Mouse (Mus musculus) limb, embryonic 11.5 days (tissue): Measurements from ENCODE around the gene Angptl4. TPM values are rescaled to one million over a fixed set of nuclear protein-coding genes. Genes with fewer than 3 reads are reported as not detected.

ENCODE experiments used
- ATAC-seq: fragments of 200-750 bp; cut with Nextera tagmentation; 2 replicates; pipeline ENCODE4 v1.8.0; 2017; ENCODE audit warnings: low read depth; ENCODE audit not compliant: insufficient number of reproducible peaks, low FRiP score, low TSS enrichment
- DNase-seq: peaks from one replicate; pipeline ENCODE4 v3.0.0-alpha.2; 2015; ENCODE audit warnings: low spot score
- H3K27ac ChIP-seq: fragments of 300-500 bp; sonication (generic); replicated peaks from 2 replicates; pipeline ENCODE4 v1.5.1; 2014; ENCODE audit warnings: low read depth, mild to moderate bottlenecking, low read length
- H3K27me3 ChIP-seq: fragments of 300-500 bp; sonication (generic); 2 replicates; pipeline ENCODE4 v1.6.1; 2014; ENCODE audit warnings: mild to moderate bottlenecking, low read length, mixed read lengths; ENCODE audit not compliant: control insufficient read depth, insufficient read depth
- H3K36me3 ChIP-seq: fragments of 300-500 bp; sonication (generic); 2 replicates; pipeline ENCODE4 v1.6.1; 2014; ENCODE audit warnings: mild to moderate bottlenecking, low read length, moderate library complexity, mixed read lengths; ENCODE audit not compliant: control insufficient read depth, insufficient read depth
- H3K4me1 ChIP-seq: fragments of 300-500 bp; sonication (generic); 2 replicates; pipeline ENCODE4 v1.6.1; 2014; ENCODE audit warnings: low read length, mixed read lengths; ENCODE audit not compliant: control insufficient read depth, insufficient read depth
- H3K4me2 ChIP-seq: fragments of 300-500 bp; sonication (generic); 2 replicates; pipeline ENCODE4 v1.6.1; 2014; ENCODE audit warnings: low read depth, mild to moderate bottlenecking, moderate library complexity; ENCODE audit not compliant: severe bottlenecking
- H3K4me3 ChIP-seq: fragments of 300-500 bp; sonication (generic); 2 replicates; pipeline ENCODE4 v1.5.1; 2014; ENCODE audit warnings: low read depth, low read length
- H3K9ac ChIP-seq: fragments of 300-500 bp; sonication (generic); 2 replicates; pipeline ENCODE4 v1.6.1; 2014; ENCODE audit warnings: mild to moderate bottlenecking, low read length
- H3K9me3 ChIP-seq: fragments of 300-500 bp; sonication (generic); 2 replicates; pipeline ENCODE4 v1.6.1; 2016; ENCODE audit warnings: low read length; ENCODE audit not compliant: control insufficient read depth
- WGBS: fragments of 180-500 bp; shearing (Covaris S2); extraction: QIAGEN DNeasy Blood & Tissue Kit; methylation state at CpG from one replicate; pipeline ENCODE4 v1.1.7; 2014; 5-methylcytosine and 5-hydroxymethylcytosine counted together
- polyA plus RNA-seq: library from polyadenylated mRNA; unstranded; fragments of >200 nt; fragmentation: Nextera tagmentation; extraction: Ambion mirVana; gene quantifications from 2 replicates; pipeline ENCODE4 v1.2.1, GENCODE M21; 2014

Gene Angptl4
- polyA plus RNA-seq, 1 experiment from 2014 or later = 43.6 TPM

DNA sequence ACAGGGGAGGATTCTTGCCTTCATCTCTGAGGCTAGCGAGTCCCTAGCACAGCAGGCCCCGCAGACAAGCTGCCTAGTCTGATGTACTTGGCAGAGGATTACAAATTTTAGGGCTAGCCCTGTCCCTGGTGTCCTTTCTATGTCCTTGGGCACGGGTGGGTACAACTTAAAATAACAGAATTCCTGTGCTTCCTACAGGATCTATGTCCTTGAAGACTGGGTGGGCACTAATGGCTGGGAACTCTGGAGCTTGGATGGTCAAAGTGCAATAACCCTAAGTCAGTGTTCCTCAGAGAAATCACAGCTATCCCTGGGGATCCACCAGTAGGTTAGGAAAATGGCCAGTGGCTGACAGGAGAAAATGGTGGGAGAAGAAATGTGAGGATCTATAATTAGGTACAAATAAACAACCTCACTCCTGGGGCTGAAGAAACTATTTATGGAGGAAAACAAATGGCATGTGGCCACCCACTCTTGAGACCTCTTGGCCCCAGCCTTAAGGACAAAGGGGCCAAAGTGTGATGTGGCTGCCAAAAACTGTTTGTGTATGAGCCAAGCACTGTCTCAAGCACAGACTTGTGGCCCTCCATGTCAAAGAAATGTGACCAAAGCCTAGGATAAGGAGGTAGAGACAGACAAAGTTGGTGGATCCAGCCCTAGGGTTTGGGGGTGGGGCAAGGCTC, 25.4 kb downstream of the Angptl4 start:
- no peak for ATAC-seq
- Histone ChIP-seq H3K4me2 (no peak overlapping the region), H3K27ac (no peak overlapping the region), H3K4me3 (no peak overlapping the region), H3K9me3 (no peaks in the 10 kb centered on the region), H3K27me3 (no peaks in the 10 kb centered on the region), H3K36me3 (peaks cover 3% of the 10 kb centered on the region; the same call in 1 of the 2 replicates), H3K9ac (no peak overlapping the region), H3K4me1 (peaks cover 13% of the 10 kb centered on the region)
- DNase-seq = no peak
- 87% methylated on average over 3 of the region's 3 CpGs for WGBS

DNA sequence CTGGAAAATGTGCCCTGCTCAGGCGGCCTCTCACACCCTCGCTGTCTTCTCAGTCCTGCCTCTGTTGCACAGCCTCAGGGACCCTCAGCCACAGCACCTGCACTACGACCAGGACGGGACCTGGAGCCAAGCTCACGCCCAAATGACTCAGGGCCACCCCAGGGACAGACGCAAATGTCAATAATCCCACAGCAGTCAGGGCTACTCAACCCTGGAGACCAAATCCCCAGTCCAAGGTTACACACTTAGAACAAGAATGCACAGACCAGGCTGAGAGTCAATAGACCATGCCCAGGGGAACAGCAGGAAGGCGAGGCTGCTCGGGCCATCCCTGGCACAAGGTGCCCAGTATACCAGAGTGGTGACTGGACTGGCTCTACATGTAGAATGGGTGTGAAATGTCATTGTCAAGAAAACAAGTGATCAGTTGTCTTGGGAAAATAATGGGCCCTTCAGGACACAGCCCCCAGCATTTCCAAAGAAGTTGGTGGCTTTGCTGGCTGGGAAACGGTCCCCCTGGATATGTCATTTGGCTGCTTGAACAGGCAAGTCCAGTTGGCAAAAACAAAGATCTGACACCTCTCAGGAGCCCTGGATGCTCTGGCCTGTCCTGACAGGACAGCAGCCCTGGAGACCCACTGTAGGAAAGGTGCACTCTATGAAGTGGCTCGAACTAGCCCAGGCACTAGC, 26.1 kb downstream of the Angptl4 start:
- WGBS = 91% methylated on average over 10 of the region's 10 CpGs
- no peak overlapping the region for H3K4me2 ChIP-seq
- H3K4me1 ChIP-seq = peaks cover 13% of the 10 kb centered on the region
- no peak overlapping the region for H3K9ac ChIP-seq
- no peaks in the 10 kb centered on the region for H3K27me3 ChIP-seq
- H3K9me3 ChIP-seq = no peaks in the 10 kb centered on the region
- ATAC-seq (no peak), DNase-seq (no peak)
- no peak overlapping the region for H3K4me3 ChIP-seq
- peaks cover 4% of the 10 kb centered on the region; the same call in 1 of the 2 replicates for H3K36me3 ChIP-seq
- no peak overlapping the region for H3K27ac ChIP-seq

DNA sequence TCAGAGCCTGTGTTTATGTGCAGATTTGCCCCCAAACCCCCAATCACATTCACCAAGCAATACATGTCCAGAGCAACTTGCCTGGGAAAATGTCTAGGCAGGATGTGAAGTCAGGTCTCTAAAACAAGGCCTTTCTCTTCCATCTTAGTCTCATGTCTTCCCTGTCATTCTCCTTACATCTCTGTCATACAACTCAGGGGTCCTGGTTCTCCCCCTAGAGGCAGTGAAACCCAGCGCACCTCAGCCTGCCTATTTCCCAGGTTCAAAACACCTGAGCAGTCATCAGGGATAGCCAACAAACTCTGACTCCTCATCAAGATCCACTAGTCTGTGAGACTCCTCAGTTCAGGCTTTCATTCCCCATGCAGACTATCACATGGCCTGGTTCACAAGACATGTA, 27.0 kb downstream of the Angptl4 start:
- Histone ChIP-seq H3K27ac (no peak overlapping the region), H3K4me3 (no peak overlapping the region), H3K9me3 (no peaks in the 10 kb centered on the region), H3K4me2 (no peak overlapping the region), H3K36me3 (peaks cover 4% of the 10 kb centered on the region; the same call in 1 of the 2 replicates), H3K27me3 (no peaks in the 10 kb centered on the region), H3K9ac (no peak overlapping the region), H3K4me1 (peaks cover 13% of the 10 kb centered on the region)
- WGBS = 77% methylated on average over 1 of the region's 1 CpGs
- ATAC-seq (no peak), DNase-seq (no peak)

DNA sequence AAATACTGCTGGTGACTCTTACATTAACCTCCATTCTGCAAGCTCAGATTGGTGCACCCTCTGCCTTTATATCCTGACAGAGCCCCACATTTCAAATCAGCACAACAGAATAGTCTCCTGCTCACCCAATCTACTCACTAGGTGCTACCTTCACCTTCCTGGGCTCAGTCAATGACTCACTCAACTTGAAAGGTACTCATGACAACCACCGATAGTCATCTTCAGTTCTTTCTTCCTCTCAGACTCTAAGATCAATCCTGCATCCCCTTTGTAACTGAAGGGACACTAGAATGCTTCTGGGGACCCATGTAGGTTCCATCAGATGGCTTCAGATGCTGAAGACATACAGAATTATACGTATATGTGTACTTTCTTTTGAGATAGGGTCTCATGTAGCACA, 29.3 kb downstream of the Angptl4 start:
- WGBS = 95% methylated on average over 2 of the region's 2 CpGs
- Histone ChIP-seq H3K9ac (no peak overlapping the region), H3K4me3 (no peak overlapping the region), H3K4me1 (peaks cover 3% of the 10 kb centered on the region), H3K4me2 (no peak overlapping the region), H3K36me3 (peaks cover 14% of the 10 kb centered on the region), H3K27me3 (no peaks in the 10 kb centered on the region), H3K27ac (no peak overlapping the region), H3K9me3 (no peaks in the 10 kb centered on the region)
- DNase-seq (no peak), ATAC-seq (no peak)

DNA sequence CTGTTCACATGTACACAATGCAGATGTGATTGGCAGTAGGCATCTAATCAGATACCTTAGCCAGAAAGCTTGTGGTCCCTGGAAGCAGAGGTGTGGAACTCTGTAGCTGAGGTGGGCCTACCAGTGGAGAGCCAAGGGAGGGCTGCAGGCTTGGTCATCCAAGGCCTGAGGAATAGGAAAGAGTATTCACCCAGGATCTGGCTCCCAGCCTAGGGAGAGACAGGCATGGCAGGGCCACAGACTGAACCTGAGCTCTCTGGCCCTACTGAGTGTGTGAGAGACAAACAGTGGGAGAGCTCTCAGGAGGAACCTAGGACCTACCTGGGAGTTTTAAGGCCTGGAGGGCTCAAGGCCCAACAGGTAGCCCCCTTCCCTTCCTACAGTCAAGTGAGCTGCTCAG, 30.4 kb downstream of the Angptl4 start:
- H3K4me3 ChIP-seq = no peak overlapping the region
- no peak for ATAC-seq

DNA sequence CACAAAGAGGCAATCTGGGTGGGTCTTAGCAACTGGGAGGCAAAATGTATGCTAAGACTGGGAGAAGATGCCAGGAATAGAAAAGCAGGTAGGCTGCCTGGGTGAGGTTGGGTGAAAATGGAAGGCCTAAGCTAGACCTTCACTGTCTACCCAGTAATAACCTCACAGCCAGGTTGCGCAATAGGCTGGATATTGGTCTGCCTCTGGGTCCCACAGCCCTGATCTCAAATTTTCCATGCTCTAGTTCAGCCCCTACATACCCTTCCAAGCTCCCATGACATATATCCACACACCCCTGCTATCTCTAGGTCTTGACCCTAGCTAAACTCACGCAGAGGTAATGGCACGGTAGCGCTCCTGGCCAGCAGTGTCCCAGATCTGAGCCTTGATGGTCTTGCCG, 32.2 kb downstream of the Angptl4 start:
- no peak overlapping the region for H3K4me2 ChIP-seq
- no peaks in the 10 kb centered on the region for H3K9me3 ChIP-seq
- no peaks in the 10 kb centered on the region for H3K27me3 ChIP-seq
- H3K27ac ChIP-seq = no peak overlapping the region
- H3K4me3 ChIP-seq = no peak overlapping the region
- DNase-seq = no peak
- ATAC-seq = no peak
- 94% methylated on average over 5 of the region's 5 CpGs for WGBS
- H3K9ac ChIP-seq = no peak overlapping the region
- H3K4me1 ChIP-seq = no peaks in the 10 kb centered on the region
- peaks cover 19% of the 10 kb centered on the region for H3K36me3 ChIP-seq

More for the DNA sequence above, 30.4 kb downstream of the Angptl4 start:
- Histone ChIP-seq H3K27me3 (no peaks in the 10 kb centered on the region), H3K4me1 (no peaks in the 10 kb centered on the region; the same call in 1 of the 2 replicates), H3K9me3 (no peaks in the 10 kb centered on the region), H3K4me2 (no peak overlapping the region), H3K27ac (no peak overlapping the region), H3K9ac (no peak overlapping the region), H3K36me3 (peaks cover 15% of the 10 kb centered on the region)
- DNase-seq = no peak

DNA sequence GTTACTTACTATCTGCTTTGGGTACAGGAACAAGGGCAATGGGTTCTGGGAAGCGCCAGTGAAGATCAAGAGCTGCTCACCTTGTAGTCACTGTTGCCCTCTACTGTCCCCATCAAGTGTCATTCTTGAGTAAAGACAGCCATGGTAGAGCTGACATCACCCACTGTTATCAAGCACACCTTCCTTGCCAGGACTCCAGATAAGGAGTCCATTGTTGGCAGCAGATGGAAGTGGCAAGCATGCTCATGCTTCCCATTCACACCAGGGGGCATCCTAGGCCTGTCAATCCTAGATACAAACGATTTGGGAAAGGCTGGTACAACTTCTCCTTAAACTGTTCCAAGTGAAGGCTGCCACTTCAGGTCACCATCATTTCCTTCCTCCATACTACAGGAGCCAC, 35.6 kb downstream of the Angptl4 start:
- Histone ChIP-seq H3K4me3 (no peak overlapping the region), H3K9me3 (no peaks in the 10 kb centered on the region), H3K9ac (no peak overlapping the region), H3K4me1 (no peaks in the 10 kb centered on the region), H3K27ac (no peak overlapping the region), H3K36me3 (peaks cover 15% of the 10 kb centered on the region), H3K27me3 (no peaks in the 10 kb centered on the region), H3K4me2 (no peak overlapping the region)
- ATAC-seq (no peak), DNase-seq (no peak)
- WGBS = 80% methylated on average over 2 of the region's 2 CpGs

DNA sequence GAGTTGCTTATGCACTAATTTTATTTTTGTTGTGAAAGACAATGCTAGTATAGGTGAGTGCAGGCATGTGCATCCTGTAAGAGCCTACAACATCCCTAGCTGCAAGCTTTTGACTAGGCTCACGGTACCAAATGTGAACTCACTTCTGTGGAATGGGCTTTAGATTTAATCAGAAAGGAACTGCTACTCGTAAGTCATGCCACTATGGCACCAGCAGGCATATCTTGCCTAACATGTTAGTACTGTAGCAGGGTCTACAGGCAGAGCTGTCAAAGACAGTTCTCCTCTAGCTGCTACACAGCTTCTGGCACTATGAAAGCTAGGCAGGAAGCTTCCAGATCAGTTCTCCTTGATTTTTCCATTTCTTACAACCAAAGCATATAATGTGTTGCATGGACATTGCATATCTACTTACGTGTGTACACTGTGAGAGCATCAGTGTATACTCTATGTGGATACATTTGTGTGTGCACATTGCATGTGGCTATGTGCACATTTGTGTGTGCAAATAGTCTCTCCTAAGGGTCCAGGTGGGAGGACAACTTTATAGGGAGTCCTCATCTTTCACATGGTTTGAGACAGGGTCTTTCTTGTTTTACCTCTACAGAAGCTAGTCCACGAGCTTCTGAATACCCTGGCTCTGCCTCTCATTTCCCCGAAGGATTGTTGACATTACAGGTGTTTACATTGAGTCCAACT, 36.8 kb downstream of the Angptl4 start:
- H3K4me3 ChIP-seq = no peak overlapping the region
- no peaks in the 10 kb centered on the region for H3K9me3 ChIP-seq
- 91% methylated on average over 5 of the region's 5 CpGs for WGBS
- H3K36me3 ChIP-seq = peaks cover 15% of the 10 kb centered on the region
- H3K4me2 ChIP-seq = no peak overlapping the region
- DNase-seq (no peak), ATAC-seq (no peak)
- no peaks in the 10 kb centered on the region for H3K27me3 ChIP-seq
- H3K4me1 ChIP-seq = no peaks in the 10 kb centered on the region
- no peak overlapping the region for H3K27ac ChIP-seq
- H3K9ac ChIP-seq = no peak overlapping the region
